Mouse (Mus musculus) layer of hippocampus, adult 2 months (tissue): ENCODE data around the gene Ppp1r2. TPM values are rescaled to one million over a fixed set of nuclear protein-coding genes. Genes with fewer than 3 reads are reported as not detected.
A peak's percentile ranks its signal among the peaks of the same experiment; 100 is the strongest.

Experiments
- DNase-seq, 2 experiments: peaks; one replicate each; pipeline ENCODE4 v3.0.0; 2022; ENCODE audit warnings: low spot score in 2 of 2
- H3K27ac ChIP-seq: fragments of 200-600 bp; 2 replicates; pipeline ENCODE4 v1.8.1; 2022
- H3K4me3 ChIP-seq: fragments of 200-600 bp; 2 replicates; pipeline ENCODE4 v1.8.1; 2022; ENCODE audit warnings: mild to moderate bottlenecking
- CTCF ChIP-seq: fragments of 200-600 bp; conservative IDR thresholded peaks from 2 replicates; pipeline ENCODE4 v1.8.1; 2022; ENCODE audit warnings: antibody characterized with exemption, mild to moderate bottlenecking, moderate library complexity
- total RNA-seq, 2 experiments: library from RNA; stranded (reverse); gene quantifications; 2 replicates each; pipeline ENCODE4 v1.2.3; 2021

The Ppp1r2 gene
- total RNA-seq, 2 experiments from 2014 or later = 93.3 to 98.1 TPM

GRCm38 (mm10) chr16:31240569-31240968 is 34.5 kb downstream of the Ppp1r2 start:
- H3K27ac ChIP-seq = peak overlapping the region; percentile 87
- no peak for DNase-seq
- TF ChIP-seq CTCF = no peak
- H3K4me3 ChIP-seq = no peak overlapping the region

GRCm38 (mm10) chr16:31238281-31238680 is 36.8 kb downstream of the Ppp1r2 start:
- no peak for TF ChIP-seq CTCF
- H3K27ac ChIP-seq = peak overlapping the region; percentile 74; the same call in 1 of the 2 replicates
- H3K4me3 ChIP-seq = no peak overlapping the region
- DNase-seq = no peak

- no peak for DNase-seq
- Histone ChIP-seq H3K27ac (peak overlapping the region; percentile 55), H3K4me3 (no peak overlapping the region)
- TF ChIP-seq CTCF = no peak
Measured at GRCm38 (mm10) chr16:31235457-31236310, 39.4 kb downstream of the Ppp1r2 start.

GRCm38 (mm10) chr16:31234808-31235456 is 40.1 kb downstream of the Ppp1r2 start:
- no peak for DNase-seq
- no peak for TF ChIP-seq CTCF
- H3K27ac ChIP-seq = peak overlapping the region; percentile 67
- no peak overlapping the region for H3K4me3 ChIP-seq

- Histone ChIP-seq H3K4me3 (peak overlapping the region; percentile 45; the same call in 1 of the 2 replicates), H3K27ac (peak overlapping the region; percentile 94)
- no peak for TF ChIP-seq CTCF
- DNase-seq = no peak
Measured at GRCm38 (mm10) chr16:31234356-31234755, 40.7 kb downstream of the Ppp1r2 start.

- peak; percentile 70 to 77 for DNase-seq
- TF ChIP-seq CTCF = no peak
- Histone ChIP-seq H3K4me3 (peak overlapping the region; percentile 45), H3K27ac (peak overlapping the region; percentile 94)
Measured at GRCm38 (mm10) chr16:31233541-31234339, 41.3 kb downstream of the Ppp1r2 start.

- peak overlapping the region; percentile 94 for H3K27ac ChIP-seq
- TF ChIP-seq CTCF = no peak
- no peak for DNase-seq
- H3K4me3 ChIP-seq = peak overlapping the region; percentile 45; the same call in 1 of the 2 replicates
Measured at GRCm38 (mm10) chr16:31233167-31233498, 41.9 kb downstream of the Ppp1r2 start.

- no peak for DNase-seq
- no peak for TF ChIP-seq CTCF
Measured at GRCm38 (mm10) chr16:31232491-31233166, 42.4 kb downstream of the Ppp1r2 start.

GRCm38 (mm10) chr16:31231591-31231990 is 43.5 kb downstream of the Ppp1r2 start:
- no peak for TF ChIP-seq CTCF
- DNase-seq = no peak
- Histone ChIP-seq H3K27ac (peak overlapping the region; percentile 68), H3K4me3 (no peak overlapping the region)

More at GRCm38 (mm10) chr16:31232491-31233166, 42.4 kb downstream of the Ppp1r2 start:
- Histone ChIP-seq H3K27ac (peak overlapping the region; percentile 94), H3K4me3 (no peak overlapping the region)

GRCm38 (mm10) chr16:31227746-31228145 is 47.3 kb downstream of the Ppp1r2 start:
- DNase-seq = peak in 1 of 2 experiments; percentile 3
- Histone ChIP-seq H3K27ac (no peak overlapping the region), H3K4me3 (no peak overlapping the region)
- TF ChIP-seq CTCF = no peak

GRCm38 (mm10) chr16:31215271-31215670 is 59.8 kb downstream of the Ppp1r2 start:
- Histone ChIP-seq H3K27ac (no peak overlapping the region), H3K4me3 (no peak overlapping the region)
- TF ChIP-seq CTCF = no peak
- DNase-seq = no peak

GRCm38 (mm10) chr16:31213463-31213862 is 61.6 kb downstream of the Ppp1r2 start:
- H3K4me3 ChIP-seq = no peak overlapping the region
- no peak for TF ChIP-seq CTCF
- H3K27ac ChIP-seq = no peak overlapping the region
- DNase-seq = no peak

GRCm38 (mm10) chr16:31211503-31211902 is 63.6 kb downstream of the Ppp1r2 start:
- H3K4me3 ChIP-seq = no peak overlapping the region
- TF ChIP-seq CTCF = no peak
- DNase-seq = no peak
- no peak overlapping the region for H3K27ac ChIP-seq
